Mouse (Mus musculus) CH12.LX (cell line): ENCODE data around the gene Cryzl2. TPM values are rescaled to one million over a fixed set of nuclear protein-coding genes. Genes with fewer than 3 reads are reported as not detected.

ENCODE experiments used
- DNase-seq: peaks from one replicate; pipeline ENCODE4 v3.0.0-alpha.2; 2013; ENCODE audit errors: extremely low read depth
- H3K27ac ChIP-seq: 2 replicates; pipeline ENCODE4 v1.5.1; 2012; ENCODE audit warnings: low read depth, mild to moderate bottlenecking, control low read depth, moderate library complexity; ENCODE audit not compliant: insufficient read depth
- H3K27me3 ChIP-seq: replicated peaks from 2 replicates; pipeline ENCODE3; 2012; ENCODE audit warnings: inconsistent platforms
- H3K36me3 ChIP-seq, 2 experiments: replicated peaks in 1 of 2; 2 replicates each; pipeline versions ENCODE3 to v1.6.1; 2012; ENCODE audit warnings: inconsistent platforms in 1 of 2, low read length in 1 of 2, mild to moderate bottlenecking in 1 of 2, mixed read lengths in 1 of 2, moderate library complexity in 1 of 2; ENCODE audit not compliant: control insufficient read depth in 1 of 2, insufficient read depth in 1 of 2
- H3K4me1 ChIP-seq, 2 experiments: 2 replicates each; pipeline ENCODE4 v1.6.1; 2012; ENCODE audit warnings: inconsistent platforms in 1 of 2, moderate library complexity in 1 of 2; ENCODE audit not compliant: insufficient read depth in 2 of 2, control insufficient read depth in 1 of 2
- H3K4me2 ChIP-seq: 2 replicates; pipeline ENCODE4 v1.6.1; 2012; ENCODE audit warnings: low read depth, mild to moderate bottlenecking, control low read depth; ENCODE audit not compliant: poor library complexity, insufficient read depth, severe bottlenecking
- H3K4me3 ChIP-seq, 3 experiments: fragments of 150-350 bp in 1 of 3; sonication (generic) in 1 of 3; replicated peaks in 1 of 3; 2 replicates each; pipeline versions ENCODE3 to v1.5.1; 2011 to 2012; ENCODE audit warnings: low read depth in 2 of 3, low read length in 2 of 3, mild to moderate bottlenecking in 2 of 3, moderate library complexity in 2 of 3, control low read depth in 1 of 3, improper control_type of control experiment in 1 of 3, inconsistent platforms in 1 of 3, mixed read lengths in 1 of 3; ENCODE audit not compliant: poor library complexity in 1 of 3
- H3K79me2 ChIP-seq: replicated peaks from 2 replicates; pipeline ENCODE4 v1.6.1; 2012; ENCODE audit warnings: mild to moderate bottlenecking, moderate library complexity; ENCODE audit not compliant: control insufficient read depth, poor library complexity, insufficient read depth, severe bottlenecking; ENCODE audit errors: extremely low read depth
- H3K9ac ChIP-seq: 2 replicates; pipeline ENCODE4 v1.6.1; 2012; ENCODE audit warnings: low read depth, mild to moderate bottlenecking, control low read depth, moderate library complexity; ENCODE audit not compliant: insufficient read depth
- H3K9me3 ChIP-seq: replicated peaks from 2 replicates; pipeline ENCODE3; 2012; ENCODE audit warnings: low read length, inconsistent platforms, mixed read lengths
- BHLHE40 ChIP-seq: IDR thresholded peaks from 2 replicates; pipeline ENCODE4 v1.6.1; 2011; ENCODE audit warnings: mild to moderate bottlenecking, low read depth, low read length, improper control_type of control experiment
- CHD2 ChIP-seq: IDR thresholded peaks from 2 replicates; pipeline ENCODE4 v1.6.1; 2011; ENCODE audit warnings: low read length, improper control_type of control experiment
- ETS1 ChIP-seq: conservative IDR thresholded peaks from 2 replicates; pipeline ENCODE4 v1.6.1; 2012; ENCODE audit warnings: low read depth, mild to moderate bottlenecking, inconsistent platforms, low read length, improper control_type of control experiment, moderate library complexity
- GABPA ChIP-seq: IDR thresholded peaks from 2 replicates; pipeline ENCODE4 v1.6.1; 2012; ENCODE audit warnings: low read depth, low read length, improper control_type of control experiment, inconsistent platforms; ENCODE audit not compliant: insufficient replicate concordance
- JUN ChIP-seq: IDR thresholded peaks from 2 replicates; pipeline ENCODE4 v1.6.1; 2011; ENCODE audit warnings: low read depth, mild to moderate bottlenecking, low read length, improper control_type of control experiment, moderate library complexity; ENCODE audit not compliant: insufficient read depth
- KAT2A ChIP-seq: IDR thresholded peaks from 2 replicates; pipeline ENCODE4 v1.6.1; 2012; ENCODE audit warnings: low read length, improper control_type of control experiment, inconsistent platforms; ENCODE audit not compliant: insufficient replicate concordance
- MAZ ChIP-seq: IDR thresholded peaks from 2 replicates; pipeline ENCODE4 v1.6.1; 2012; ENCODE audit warnings: low read depth, mild to moderate bottlenecking, inconsistent platforms, low read length, improper control_type of control experiment, moderate library complexity
- NELFE ChIP-seq: IDR thresholded peaks from 2 replicates; pipeline ENCODE4 v1.6.1; 2011; ENCODE audit warnings: low read depth, low read length, improper control_type of control experiment
- PAX5 ChIP-seq: IDR thresholded peaks from 2 replicates; pipeline ENCODE4 v1.6.1; 2012; ENCODE audit warnings: low read length, inconsistent platforms, mixed read lengths
- POLR2A ChIP-seq: IDR thresholded peaks from 2 replicates; pipeline ENCODE4 v1.6.1; 2011; ENCODE audit warnings: low read depth, mild to moderate bottlenecking, improper control_type of control experiment, low read length
- RAD21 ChIP-seq: IDR thresholded peaks from 2 replicates; pipeline ENCODE4 v1.6.1; 2011; ENCODE audit warnings: low read depth, mild to moderate bottlenecking, low read length, improper control_type of control experiment, moderate library complexity
- TBP ChIP-seq: conservative IDR thresholded peaks from 2 replicates; pipeline ENCODE4 v1.6.1; 2011; ENCODE audit warnings: low read depth, low read length, improper control_type of control experiment
- UBTF ChIP-seq: IDR thresholded peaks from 2 replicates; pipeline ENCODE4 v1.6.1; 2012; ENCODE audit warnings: low read depth, mild to moderate bottlenecking, inconsistent platforms, low read length, improper control_type of control experiment, moderate library complexity
- USF1 ChIP-seq: IDR thresholded peaks from 2 replicates; pipeline ENCODE4 v1.6.1; 2014; ENCODE audit warnings: low read depth, mild to moderate bottlenecking, inconsistent platforms, low read length, improper control_type of control experiment
- USF2 ChIP-seq: conservative IDR thresholded peaks from 2 replicates; pipeline ENCODE4 v1.6.1; 2011; ENCODE audit warnings: low read depth, low read length, improper control_type of control experiment
- ZC3H11A ChIP-seq: IDR thresholded peaks from 2 replicates; pipeline ENCODE4 v1.6.1; 2012; ENCODE audit warnings: low read depth, mild to moderate bottlenecking, inconsistent platforms, low read length, improper control_type of control experiment
- ZNF384 ChIP-seq: IDR thresholded peaks from 2 replicates; pipeline ENCODE4 v1.6.1; 2012; ENCODE audit warnings: low read depth, low read length, improper control_type of control experiment, inconsistent platforms
- dilution Hi-C: fragments of 300-500 bp; cut with MboI; formaldehyde crosslinking; loops from 2 replicates; pipeline ENCODE4 v1.14.3; 2020; ENCODE audit warnings: low sequenced_read_pairs; ENCODE audit not compliant: extremely low pct_unique_long_range_greater_than_20kb, extremely low pct_ligation_motif_present
- in situ Hi-C: fragments of 300-500 bp; cut with MboI; formaldehyde crosslinking; loops from 3 replicates; pipeline ENCODE4 v1.14.3; 2019; ENCODE audit warnings: low sequenced_read_pairs, low pct_ligation_motif_present, low pct_unique_long_range_greater_than_20kb, mixed read lengths
- polyA plus RNA-seq: library from polyadenylated mRNA; unstranded; fragments of >175 nt; gene quantifications from 2 replicates; pipeline ENCODE4 v1.2.1, GENCODE M21; 2012; ENCODE audit warnings: low read depth; ENCODE audit not compliant: insufficient read length
- total RNA-seq, 2 experiments: library from RNA; depleted of rRNA; stranded (reverse); fragments of 300-350 nt in 1 of 2; fragments of >200 nt in 1 of 2; gene quantifications; 2 replicates each; pipeline ENCODE4 v1.2.3; 2012 to 2014

Cryzl2 gene
- total and polyA plus RNA-seq, 3 experiments: 22.5 to 41.0 (median 25.0) TPM

DNA sequence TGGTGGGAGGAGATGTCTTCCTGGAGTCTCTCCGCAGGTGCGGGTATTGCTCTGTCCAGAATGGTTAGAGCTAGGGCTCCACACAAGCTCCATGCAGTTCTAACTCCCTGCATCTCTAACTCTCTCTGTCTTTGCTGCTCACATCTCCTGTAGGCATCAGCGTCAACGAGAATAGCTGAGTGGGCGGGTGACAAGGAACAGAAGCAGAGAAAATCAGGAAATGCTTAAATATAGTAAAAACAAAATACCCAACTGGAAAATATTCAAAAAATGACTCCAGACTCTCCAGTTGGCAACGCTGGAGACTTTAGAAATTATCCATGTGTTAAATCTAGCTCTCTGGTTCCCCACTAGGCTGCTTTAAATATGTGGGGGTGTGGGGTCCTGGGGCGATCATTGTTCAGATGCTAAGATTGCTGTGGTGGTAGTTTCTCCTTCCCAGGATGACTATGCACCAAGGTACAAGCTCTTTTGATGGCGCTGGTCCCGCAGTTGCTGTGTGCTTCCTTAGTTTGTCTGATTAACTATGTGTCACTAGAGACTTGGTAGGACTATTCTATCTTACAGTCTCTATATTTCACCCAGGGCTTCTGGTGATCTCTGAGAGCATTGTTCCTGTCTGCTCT is 12.5 kb downstream of the Cryzl2 start:
- H3K27ac ChIP-seq: no peak overlapping the region
- no peaks in the 10 kb centered on the region for H3K9me3 ChIP-seq
- no peak for DNase-seq
- dilution Hi-C loops (no loop called here), in situ Hi-C loops (no loop called here)
- no peaks in the 10 kb centered on the region for H3K27me3 ChIP-seq
- H3K36me3 ChIP-seq: peaks cover 27 to 81% of the 10 kb centered on the region in 2 experiments
- no peaks in the 10 kb centered on the region for H3K79me2 ChIP-seq
- TF ChIP-seq ZC3H11A (no peak), BHLHE40 (no peak), JUN (no peak), ETS1 (no peak)
- H3K4me3 ChIP-seq: no peak overlapping the region
- no peak overlapping the region for H3K4me2 ChIP-seq
- H3K4me1 ChIP-seq: peaks cover 4 to 9% of the 10 kb centered on the region in 2 experiments; a peak in 3 of 4 replicates
- no peak overlapping the region for H3K9ac ChIP-seq

GRCm38 (mm10) chr1:157472716-157473115 is 14.3 kb downstream of the Cryzl2 start:
- H3K9ac ChIP-seq: no peak overlapping the region
- H3K4me2 ChIP-seq: no peak overlapping the region
- peaks cover 4 to 9% of the 10 kb centered on the region in 2 experiments; a peak in 3 of 4 replicates for H3K4me1 ChIP-seq
- H3K36me3 ChIP-seq: peaks cover 17 to 71% of the 10 kb centered on the region in 2 experiments
- no peak overlapping the region for H3K27ac ChIP-seq
- dilution Hi-C loops: no loop called here
- H3K27me3 ChIP-seq: no peaks in the 10 kb centered on the region
- TF ChIP-seq POLR2A (no peak), RAD21 (no peak), USF1 (no peak), USF2 (no peak), NELFE (no peak), PAX5 (no peak), MAZ (no peak), KAT2A (no peak), TBP (no peak), CHD2 (no peak), UBTF (no peak), ZNF384 (no peak), GABPA (no peak)
- in situ Hi-C loops: no loop called here
- no peak for DNase-seq
- no peaks in the 10 kb centered on the region for H3K79me2 ChIP-seq
- H3K9me3 ChIP-seq: no peaks in the 10 kb centered on the region
- H3K4me3 ChIP-seq: no peak overlapping the region
